Mouse (Mus musculus) forebrain, postnatal 0 days (tissue): Measurements from ENCODE around the gene Rela. TPM values are rescaled to one million over a fixed set of nuclear protein-coding genes. Genes with fewer than 3 reads are reported as not detected.

Experiments
- ATAC-seq: fragments of 200-750 bp; cut with Nextera tagmentation; 2 replicates; pipeline ENCODE4 v1.8.0; 2017; ENCODE audit warnings: mild to moderate bottlenecking, moderate library complexity
- DNase-seq: peaks from one replicate; pipeline ENCODE4 v3.0.0-alpha.2; 2015
- H3K27ac ChIP-seq: fragments of 300-500 bp; sonication (generic); 2 replicates; pipeline ENCODE4 v1.5.1; 2014; ENCODE audit warnings: low read depth, mild to moderate bottlenecking, antibody characterized with exemption, low read length, moderate library complexity, mixed read lengths
- H3K27me3 ChIP-seq: fragments of 300-500 bp; sonication (generic); 2 replicates; pipeline ENCODE4 v1.6.1; 2014; ENCODE audit warnings: mild to moderate bottlenecking, low read length, mixed read lengths; ENCODE audit not compliant: insufficient read depth
- H3K36me3 ChIP-seq: fragments of 300-500 bp; sonication (generic); 2 replicates; pipeline ENCODE4 v1.6.1; 2014; ENCODE audit warnings: mild to moderate bottlenecking, moderate library complexity; ENCODE audit not compliant: insufficient read depth
- H3K4me1 ChIP-seq: fragments of 300-500 bp; sonication (generic); 2 replicates; pipeline ENCODE4 v1.6.1; 2014; ENCODE audit warnings: antibody characterized with exemption; ENCODE audit not compliant: insufficient read depth
- H3K4me2 ChIP-seq: fragments of 300-500 bp; sonication (generic); 2 replicates; pipeline ENCODE4 v1.6.1; 2014; ENCODE audit warnings: low read depth, mild to moderate bottlenecking, moderate library complexity
- H3K4me3 ChIP-seq: fragments of 300-500 bp; sonication (generic); 2 replicates; pipeline ENCODE4 v1.5.1; 2014; ENCODE audit warnings: low read depth, low read length, mixed read lengths
- H3K9ac ChIP-seq: fragments of 300-500 bp; sonication (generic); 2 replicates; pipeline ENCODE4 v1.6.1; 2014; ENCODE audit warnings: mild to moderate bottlenecking
- H3K9me3 ChIP-seq: fragments of 300-500 bp; sonication (generic); 2 replicates; pipeline ENCODE4 v1.6.1; 2016; ENCODE audit warnings: low read length
- CTCF ChIP-seq: sonication (generic); IDR thresholded peaks from 2 replicates; pipeline ENCODE4 v1.5.1; 2016; ENCODE audit warnings: antibody characterized with exemption, control low read depth, low read depth
- WGBS: fragments of 180-500 bp; shearing (Covaris S2); extraction: QIAGEN DNeasy Blood & Tissue Kit; methylation state at CpG from one replicate; pipeline ENCODE4 v1.1.7; 2014; 5-methylcytosine and 5-hydroxymethylcytosine counted together
- polyA plus RNA-seq: library from polyadenylated mRNA; unstranded; fragments of >200 nt; fragmentation: Nextera tagmentation; extraction: Ambion mirVana; gene quantifications from 2 replicates; pipeline ENCODE4 v1.2.1, GENCODE M21; 2015
- total RNA-seq: library from RNA; depleted of rRNA; stranded (reverse); fragments of >200 nt; gene quantifications from 2 replicates; pipeline ENCODE4 v1.2.3, GENCODE M21; 2014

Rela gene
- total and polyA plus RNA-seq, 2 experiments from 2014 or later, result 32.3 to 34.8 TPM

DNA sequence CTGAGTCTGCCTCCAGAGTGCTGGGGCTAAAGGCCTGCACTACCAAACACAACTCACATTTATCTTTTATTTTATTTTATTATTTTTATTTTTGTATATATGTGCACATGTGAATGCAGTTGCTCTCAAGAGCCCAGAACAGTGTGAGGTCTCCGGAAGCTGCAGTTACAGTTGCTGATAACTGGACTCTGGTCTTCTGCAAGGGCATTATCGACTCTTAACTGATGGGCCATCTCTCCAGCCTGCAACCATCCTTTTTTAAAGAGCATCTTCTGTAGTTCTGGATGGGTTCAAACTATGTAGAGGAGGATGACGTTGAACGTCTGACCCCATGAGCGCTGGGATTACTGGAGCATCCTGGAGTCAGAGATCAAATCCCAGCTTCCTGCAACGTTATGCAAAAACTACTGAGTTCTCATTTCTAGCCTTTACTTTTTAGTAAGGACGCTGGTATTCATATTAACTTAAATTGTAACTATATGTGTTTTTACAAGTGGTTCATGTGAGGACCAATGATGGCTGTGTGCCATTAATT is 1.2 kb upstream of the Rela start:
- 78% methylated on average over 7 of the region's 7 CpGs for WGBS
- 0 out of 2 replicates have a peak overlapping the region, but pooled peaks have one; percentile 91 for H3K9ac ChIP-seq
- no peak overlapping the region for H3K4me3 ChIP-seq
- no peak for ATAC-seq
- H3K4me2 ChIP-seq, result peak overlapping the region; percentile 93
- peaks cover 13% of the 10 kb centered on the region for H3K4me1 ChIP-seq
- no peak for TF ChIP-seq CTCF
- H3K36me3 ChIP-seq, result peaks cover 22% of the 10 kb centered on the region
- no peak overlapping the region for H3K27ac ChIP-seq
- no peaks in the 10 kb centered on the region for H3K27me3 ChIP-seq
- DNase-seq, result no peak
- H3K9me3 ChIP-seq, result no peaks in the 10 kb centered on the region

DNA sequence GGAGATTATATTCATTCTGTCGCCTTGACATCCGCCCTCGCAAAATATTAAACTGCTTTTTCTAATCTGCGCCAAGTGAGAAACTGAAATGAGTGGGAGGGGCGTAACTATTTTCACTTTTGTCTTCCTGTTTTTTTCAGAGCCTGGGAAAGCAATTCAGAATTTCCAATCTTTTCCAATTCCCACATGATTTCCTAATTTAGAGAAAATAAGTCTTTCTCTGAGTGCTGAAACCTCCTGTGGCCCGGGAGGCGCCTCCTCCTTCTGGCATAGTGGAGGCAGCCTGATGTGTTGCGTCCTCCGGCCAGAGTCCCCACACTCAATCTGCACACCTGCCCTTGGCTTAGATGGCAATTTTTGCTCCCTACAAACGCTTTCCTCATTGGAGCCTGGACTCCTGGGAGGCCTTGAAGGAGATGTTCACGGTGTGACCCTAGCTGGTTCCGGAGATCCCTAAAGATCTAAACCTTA is 677 bp upstream of the Rela start:
- 0 out of 2 replicates have a peak, but pooled peaks have one; percentile 1 for ATAC-seq
- H3K4me3 ChIP-seq, result peak overlapping the region; percentile 90
- TF ChIP-seq CTCF, result no peak
- H3K9ac ChIP-seq, result peak overlapping the region; percentile 91
- H3K27ac ChIP-seq, result peak overlapping the region; percentile 92
- WGBS, result 34% methylated on average over 12 of the region's 12 CpGs
- no peaks in the 10 kb centered on the region for H3K9me3 ChIP-seq
- no peak for DNase-seq
- no peaks in the 10 kb centered on the region for H3K27me3 ChIP-seq
- peaks cover 27% of the 10 kb centered on the region for H3K36me3 ChIP-seq
- H3K4me1 ChIP-seq, result peaks cover 13% of the 10 kb centered on the region
- peak overlapping the region; percentile 93 for H3K4me2 ChIP-seq

DNA sequence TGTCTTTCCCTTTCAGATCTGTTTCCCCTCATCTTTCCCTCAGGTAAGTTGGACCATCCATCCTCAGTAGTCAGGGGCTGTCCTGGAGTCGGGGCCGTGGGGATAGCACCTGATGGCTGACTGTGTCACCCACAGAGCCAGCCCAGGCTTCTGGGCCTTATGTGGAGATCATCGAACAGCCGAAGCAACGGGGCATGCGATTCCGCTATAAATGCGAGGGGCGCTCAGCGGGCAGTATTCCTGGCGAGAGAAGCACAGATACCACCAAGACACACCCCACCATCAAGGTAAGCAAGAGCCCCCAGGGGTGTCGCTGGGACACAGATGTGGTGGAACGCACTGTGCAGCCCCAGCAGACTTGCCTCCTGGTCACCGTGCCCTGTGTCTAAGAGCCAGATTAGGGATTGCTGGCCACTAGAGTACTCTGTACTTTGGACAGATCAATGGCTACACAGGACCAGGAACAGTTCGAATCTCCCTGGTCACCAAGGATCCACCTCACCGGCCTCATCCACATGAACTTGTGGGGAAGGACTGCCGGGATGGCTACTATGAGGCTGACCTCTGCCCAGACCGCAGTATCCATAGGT is 1.2 kb downstream of the Rela start:
- Histone ChIP-seq H3K9me3 (no peaks in the 10 kb centered on the region), H3K4me1 (peaks cover 13% of the 10 kb centered on the region), H3K27me3 (no peaks in the 10 kb centered on the region), H3K27ac (no peak overlapping the region), H3K4me3 (peak overlapping the region; percentile 90), H3K4me2 (peak overlapping the region; percentile 93), H3K36me3 (peaks cover 45% of the 10 kb centered on the region), H3K9ac (peak overlapping the region; percentile 91)
- no peak for TF ChIP-seq CTCF
- WGBS, result 91% methylated on average over 18 of the region's 18 CpGs
- ATAC-seq (no peak), DNase-seq (no peak)

DNA sequence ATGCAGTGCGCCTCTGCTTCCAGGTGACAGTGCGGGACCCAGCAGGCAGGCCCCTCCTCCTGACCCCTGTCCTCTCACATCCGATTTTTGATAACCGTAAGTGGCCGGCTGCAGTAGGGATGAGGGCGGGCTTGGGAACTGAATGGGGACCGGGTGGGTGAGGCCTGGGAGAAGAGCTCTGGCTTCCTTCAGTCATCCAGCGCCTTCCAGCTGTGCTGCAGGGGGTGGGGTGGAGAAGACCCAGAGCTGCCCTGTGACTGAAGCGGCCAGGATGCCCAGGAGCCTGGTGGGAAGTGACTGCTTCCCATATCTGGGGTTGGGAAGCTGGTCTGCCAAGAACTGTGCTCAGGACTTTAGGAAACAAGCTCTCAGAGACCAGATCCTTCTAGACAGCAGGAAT is 3.1 kb downstream of the Rela start:
- WGBS, result 86% methylated on average over 9 of the region's 9 CpGs
- Histone ChIP-seq H3K9ac (no peak overlapping the region), H3K4me3 (no peak overlapping the region), H3K27me3 (no peaks in the 10 kb centered on the region), H3K36me3 (peaks cover 61% of the 10 kb centered on the region), H3K4me1 (peaks cover 13% of the 10 kb centered on the region), H3K4me2 (no peak overlapping the region), H3K27ac (no peak overlapping the region), H3K9me3 (no peaks in the 10 kb centered on the region)
- no peak for TF ChIP-seq CTCF
- ATAC-seq (no peak), DNase-seq (no peak)

DNA sequence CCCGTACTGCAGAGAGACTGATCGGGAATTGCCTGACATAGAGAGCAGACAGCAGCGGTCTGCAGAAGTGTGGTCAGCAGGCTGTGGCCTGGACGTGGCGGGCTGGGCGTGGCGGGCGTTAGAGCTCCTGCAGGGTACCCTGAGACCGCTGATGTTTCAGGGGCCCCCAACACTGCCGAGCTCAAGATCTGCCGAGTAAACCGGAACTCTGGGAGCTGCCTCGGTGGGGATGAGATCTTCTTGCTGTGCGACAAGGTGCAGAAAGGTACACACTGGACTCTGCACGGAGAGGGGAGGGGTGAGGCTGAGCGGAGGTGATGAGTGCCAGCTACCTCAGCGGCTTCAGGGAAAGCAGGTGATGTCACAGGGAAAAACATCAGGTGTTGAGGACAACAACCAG is 3.7 kb downstream of the Rela start:
- H3K4me1 ChIP-seq, result peaks cover 13% of the 10 kb centered on the region
- no peak for DNase-seq
- WGBS, result 92% methylated on average over 17 of the region's 17 CpGs

DNA sequence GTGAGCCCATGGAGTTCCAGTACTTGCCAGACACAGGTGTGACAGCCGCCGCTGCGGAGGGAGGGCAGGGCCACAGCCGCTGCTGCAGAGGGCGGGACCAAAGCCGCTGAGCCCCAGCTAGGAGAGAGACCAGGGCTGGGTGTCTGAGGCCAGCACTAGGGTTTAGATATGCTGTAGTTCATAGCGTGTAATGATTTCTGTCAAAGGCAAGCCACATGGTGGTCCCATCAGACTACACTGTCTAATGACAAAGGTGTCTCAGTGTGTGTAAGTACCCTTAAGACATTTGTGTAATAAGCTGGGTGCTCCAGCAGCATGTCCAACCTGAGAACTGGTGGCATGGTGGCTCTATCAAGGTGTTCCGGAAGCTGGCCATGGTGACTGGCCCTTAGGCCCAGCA is 4.4 kb downstream of the Rela start:
- peaks cover 73% of the 10 kb centered on the region for H3K36me3 ChIP-seq
- 96% methylated on average over 8 of the region's 8 CpGs for WGBS

More for the DNA sequence above, 3.7 kb downstream of the Rela start:
- no peak overlapping the region for H3K27ac ChIP-seq
- no peak for ATAC-seq
- no peaks in the 10 kb centered on the region for H3K9me3 ChIP-seq
- no peaks in the 10 kb centered on the region for H3K27me3 ChIP-seq
- H3K4me2 ChIP-seq, result no peak overlapping the region
- no peak overlapping the region for H3K4me3 ChIP-seq
- peaks cover 68% of the 10 kb centered on the region for H3K36me3 ChIP-seq
- H3K9ac ChIP-seq, result no peak overlapping the region
- TF ChIP-seq CTCF, result no peak

DNA sequence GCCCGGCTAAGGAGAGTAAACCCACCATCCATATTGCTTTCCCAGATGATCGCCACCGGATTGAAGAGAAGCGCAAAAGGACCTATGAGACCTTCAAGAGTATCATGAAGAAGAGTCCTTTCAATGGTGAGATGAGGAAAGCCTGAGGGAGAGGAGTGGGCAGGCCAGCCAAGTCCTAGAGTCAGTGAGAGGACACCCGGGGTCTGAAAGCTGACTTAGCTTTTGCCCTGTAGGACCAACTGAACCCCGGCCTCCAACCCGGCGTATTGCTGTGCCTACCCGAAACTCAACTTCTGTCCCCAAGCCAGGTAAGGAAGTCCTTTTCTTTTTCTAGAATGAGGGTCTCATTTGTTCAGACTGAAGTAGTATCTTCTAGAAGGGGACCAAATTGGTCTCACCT is 8.0 kb downstream of the Rela start:
- peaks cover 70% of the 10 kb centered on the region for H3K36me3 ChIP-seq
- ATAC-seq (no peak), DNase-seq (no peak)
- no peaks in the 10 kb centered on the region for H3K27me3 ChIP-seq
- no peaks in the 10 kb centered on the region for H3K9me3 ChIP-seq
- no peak overlapping the region for H3K9ac ChIP-seq
- H3K27ac ChIP-seq, result no peak overlapping the region
- no peak for TF ChIP-seq CTCF
- H3K4me2 ChIP-seq, result no peak overlapping the region
- no peak overlapping the region for H3K4me3 ChIP-seq
- peaks cover 11% of the 10 kb centered on the region; the same call in 1 of the 2 replicates for H3K4me1 ChIP-seq
- WGBS, result 94% methylated on average over 9 of the region's 9 CpGs

More for the DNA sequence above, 4.4 kb downstream of the Rela start:
- no peak overlapping the region for H3K27ac ChIP-seq
- no peak for DNase-seq
- no peak overlapping the region for H3K4me2 ChIP-seq
- H3K9ac ChIP-seq, result no peak overlapping the region
- H3K27me3 ChIP-seq, result no peaks in the 10 kb centered on the region
- H3K4me3 ChIP-seq, result no peak overlapping the region
- peaks cover 9% of the 10 kb centered on the region for H3K4me1 ChIP-seq
- no peak for ATAC-seq
- H3K9me3 ChIP-seq, result no peaks in the 10 kb centered on the region
- no peak for TF ChIP-seq CTCF
